Mouse (Mus musculus) granulocyte monocyte progenitor cell, adult 5-6 weeks (primary cell): ENCODE results near the gene Syt14. TPM values are rescaled to one million over a fixed set of nuclear protein-coding genes. Genes with fewer than 3 reads are reported as not detected.

ENCODE experiments used
- ATAC-seq: replicated peaks from 2 replicates; pipeline ENCODE4 v1.8.0; 2016; ENCODE audit warnings: mild to moderate bottlenecking, moderate TSS enrichment, inconsistent platforms; ENCODE audit not compliant: poor library complexity, severe bottlenecking
- total RNA-seq, 2 experiments: library from RNA; stranded (forward) in 1 of 2; stranded (reverse) in 1 of 2; fragments of 200-712, 200-1000 nt in 1 of 2; fragments of >200 nt in 1 of 2; fragmentation: Nextera tagmentation in 1 of 2; gene quantifications; 2 replicates each; pipeline ENCODE4 v1.2.3; 2014 to 2017

Syt14 gene
- total RNA-seq, 2 experiments from 2014 or later = 0.21 TPM; not detected in 1

GRCm38 (mm10) chr1:192880130-192880529 lies 155.4 kb downstream of the Syt14 start:
- ATAC-seq = no peak

GRCm38 (mm10) chr1:192879086-192879580 lies 156.4 kb downstream of the Syt14 start:
- no peak for ATAC-seq

DNA sequence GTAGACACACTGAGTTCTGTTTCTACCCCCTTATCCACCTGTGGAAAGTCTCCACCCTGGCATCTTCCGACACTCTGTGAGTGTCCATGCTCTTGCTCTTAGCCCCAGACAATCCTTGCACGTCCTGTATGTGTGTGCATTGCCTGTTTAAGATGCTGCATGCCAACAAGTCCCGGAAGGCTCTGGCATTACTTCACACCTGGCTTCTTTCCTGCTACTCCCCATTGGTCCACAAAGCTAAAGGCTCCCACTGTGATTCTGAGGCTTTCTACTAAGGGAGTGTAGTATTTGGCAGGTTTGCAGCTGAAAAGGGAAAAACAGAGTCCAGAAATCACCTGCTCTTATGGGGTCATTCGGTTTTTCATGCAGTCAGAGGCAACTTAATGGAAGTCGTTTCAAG lies 162.7 kb downstream of the Syt14 start:
- no peak for ATAC-seq

GRCm38 (mm10) chr1:192869761-192870160 lies 165.8 kb downstream of the Syt14 start:
- ATAC-seq = no peak

DNA sequence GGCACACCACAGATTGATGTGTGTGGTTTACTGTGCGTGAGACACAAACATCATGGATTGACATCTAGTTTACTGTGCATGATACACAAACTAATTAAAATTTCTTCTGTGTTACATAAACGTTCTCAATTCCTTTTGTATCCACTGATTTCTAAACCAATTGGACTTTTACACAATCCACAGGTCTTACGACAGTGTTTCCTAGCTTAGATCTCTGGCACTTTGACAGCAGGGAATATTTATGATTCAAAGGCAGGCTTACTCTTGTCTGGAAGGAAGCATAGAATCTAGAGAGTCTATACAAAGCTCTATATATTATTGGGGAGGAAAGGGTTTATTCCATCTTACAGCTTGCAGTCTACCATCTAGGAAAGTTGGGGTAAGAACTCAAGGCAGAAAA lies 171.1 kb downstream of the Syt14 start:
- no peak for ATAC-seq

DNA sequence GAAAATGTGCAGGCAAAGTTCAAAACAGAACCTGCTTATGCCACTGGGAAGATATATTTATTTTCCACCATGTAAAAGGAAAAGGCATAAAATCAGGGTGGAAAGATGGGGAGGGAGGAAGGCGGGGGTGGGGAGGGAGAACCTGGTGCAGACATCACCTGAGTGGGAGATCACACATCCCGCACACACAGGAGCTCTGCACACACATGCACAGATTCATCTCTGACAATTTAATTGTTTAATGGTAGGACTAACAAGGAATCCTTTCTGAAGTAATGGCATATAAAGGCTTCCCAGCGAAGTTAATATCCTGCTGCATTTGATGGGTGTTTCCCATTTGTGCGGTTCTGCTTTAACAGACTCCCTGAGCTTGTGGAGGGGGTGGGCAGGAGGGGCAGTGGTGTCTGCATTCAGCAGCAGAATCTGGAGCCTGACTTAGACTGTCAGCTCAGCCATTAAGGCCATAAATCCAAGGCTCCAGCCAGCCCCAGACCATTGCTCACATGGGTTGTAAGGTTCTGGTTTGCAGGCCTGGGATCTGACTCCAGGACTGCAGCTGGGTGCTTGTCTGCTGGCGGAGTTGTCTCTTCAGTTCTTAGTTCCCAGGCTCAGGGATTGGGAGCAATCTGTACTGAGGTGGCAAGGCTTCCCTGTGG lies 174.1 kb downstream of the Syt14 start:
- ATAC-seq = no peak

DNA sequence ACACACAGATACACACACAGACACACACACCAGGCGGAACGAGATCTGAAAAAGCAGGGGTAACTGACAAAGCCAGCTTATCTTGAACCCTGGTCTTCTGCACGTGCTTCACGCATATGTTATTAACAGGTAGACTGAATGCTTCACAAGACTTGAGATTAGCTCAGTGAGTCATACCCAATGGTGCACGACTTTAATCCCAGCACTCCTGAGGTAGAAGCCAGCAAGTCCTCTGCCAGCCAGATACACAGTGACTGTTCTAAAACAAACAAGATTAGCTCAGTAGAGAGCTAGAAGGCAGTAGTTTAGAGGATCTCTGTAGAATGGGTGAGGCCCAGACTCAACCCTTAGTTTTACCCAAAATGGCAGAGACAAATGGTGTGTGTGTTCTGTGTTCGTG lies 175.3 kb downstream of the Syt14 start:
- no peak for ATAC-seq

DNA sequence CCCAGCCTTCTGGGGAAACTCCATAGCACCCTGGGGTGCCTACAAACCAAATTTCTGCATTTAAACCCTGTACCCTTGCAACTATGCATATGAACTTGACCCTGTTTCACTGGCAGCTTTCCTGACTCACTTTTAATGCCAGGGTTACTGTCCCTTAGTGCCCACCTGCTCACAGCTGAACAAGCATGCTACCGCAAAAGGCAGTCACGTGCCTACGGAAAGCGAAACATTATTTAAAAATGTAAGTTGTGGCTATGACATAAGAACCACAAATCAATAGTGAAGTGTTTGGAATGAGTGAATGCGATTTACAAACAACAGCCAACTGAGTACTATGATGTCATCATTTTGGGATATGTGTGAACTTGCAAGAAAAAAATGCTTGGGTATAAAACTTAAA lies 178.0 kb downstream of the Syt14 start:
- no peak for ATAC-seq

DNA sequence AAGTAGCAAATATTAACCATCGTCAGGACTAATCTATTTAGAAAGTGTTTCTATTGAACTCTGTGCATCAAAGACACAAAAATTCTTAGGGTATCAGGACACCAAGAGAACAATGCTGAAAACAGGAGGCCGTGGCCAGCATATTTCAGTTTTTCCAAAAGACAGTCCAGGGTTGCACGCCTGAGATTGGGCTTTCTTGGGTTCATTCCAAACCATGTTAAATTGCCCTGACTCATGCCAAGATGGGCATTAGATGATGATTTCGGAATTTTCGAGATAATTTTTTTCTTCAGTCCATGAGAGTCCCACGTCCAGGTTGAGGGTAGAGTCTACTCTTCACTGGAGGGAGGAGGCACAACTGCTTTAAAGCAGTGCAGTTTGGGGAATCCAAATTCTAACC lies 178.6 kb downstream of the Syt14 start:
- no peak for ATAC-seq

DNA sequence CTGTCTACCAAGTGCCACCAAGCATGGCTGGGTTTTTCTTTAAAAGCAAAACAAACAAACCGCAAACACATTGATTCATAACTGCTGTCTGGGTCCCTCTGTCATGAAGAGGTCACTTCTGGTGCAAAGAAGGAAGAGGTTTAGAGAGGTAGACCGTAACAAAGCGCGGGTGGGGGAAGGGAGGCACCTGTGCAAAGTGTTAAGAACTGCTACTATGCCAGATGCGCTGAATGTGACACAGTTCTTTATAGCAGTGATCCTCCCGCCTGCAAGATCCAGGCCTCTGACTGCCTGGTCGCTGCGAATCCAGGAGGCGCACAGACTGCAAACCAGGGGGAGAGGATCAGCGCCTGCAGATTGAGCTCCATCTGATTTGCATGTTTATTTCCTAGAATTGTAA lies 179.2 kb downstream of the Syt14 start:
- no peak for ATAC-seq

GRCm38 (mm10) chr1:192855474-192856230 lies 179.9 kb downstream of the Syt14 start, which contains the start of gene Sertad4:
Gene Sertad4 (minus strand): TSS chr1:192855756.
- peak; percentile 34; the same call in 1 of the 2 replicates for ATAC-seq

DNA sequence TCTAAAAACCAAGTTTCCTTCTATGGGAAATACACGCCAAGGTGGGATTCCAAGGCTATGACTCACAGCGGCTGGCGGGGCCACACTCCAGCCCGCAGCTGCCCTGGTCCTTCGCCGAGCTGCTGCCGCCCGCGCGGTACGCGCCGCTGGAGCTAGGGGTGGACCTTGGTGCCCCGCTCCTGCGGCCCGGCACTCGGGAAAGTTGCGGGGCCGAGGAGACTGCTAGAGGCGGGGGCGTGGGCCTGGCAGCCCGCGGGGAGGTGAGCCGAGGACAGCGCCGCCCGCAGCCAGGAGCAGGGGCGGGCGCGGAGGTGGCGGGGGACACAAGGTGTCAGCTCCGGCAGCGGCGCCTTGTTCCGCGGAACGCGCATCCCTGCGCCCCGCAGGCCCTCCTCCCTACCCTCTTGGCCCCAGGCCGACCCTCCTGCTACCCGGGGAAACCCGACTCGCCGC lies 180.7 kb downstream of the Syt14 start:
- peak; percentile 38; the same call in 1 of the 2 replicates for ATAC-seq

DNA sequence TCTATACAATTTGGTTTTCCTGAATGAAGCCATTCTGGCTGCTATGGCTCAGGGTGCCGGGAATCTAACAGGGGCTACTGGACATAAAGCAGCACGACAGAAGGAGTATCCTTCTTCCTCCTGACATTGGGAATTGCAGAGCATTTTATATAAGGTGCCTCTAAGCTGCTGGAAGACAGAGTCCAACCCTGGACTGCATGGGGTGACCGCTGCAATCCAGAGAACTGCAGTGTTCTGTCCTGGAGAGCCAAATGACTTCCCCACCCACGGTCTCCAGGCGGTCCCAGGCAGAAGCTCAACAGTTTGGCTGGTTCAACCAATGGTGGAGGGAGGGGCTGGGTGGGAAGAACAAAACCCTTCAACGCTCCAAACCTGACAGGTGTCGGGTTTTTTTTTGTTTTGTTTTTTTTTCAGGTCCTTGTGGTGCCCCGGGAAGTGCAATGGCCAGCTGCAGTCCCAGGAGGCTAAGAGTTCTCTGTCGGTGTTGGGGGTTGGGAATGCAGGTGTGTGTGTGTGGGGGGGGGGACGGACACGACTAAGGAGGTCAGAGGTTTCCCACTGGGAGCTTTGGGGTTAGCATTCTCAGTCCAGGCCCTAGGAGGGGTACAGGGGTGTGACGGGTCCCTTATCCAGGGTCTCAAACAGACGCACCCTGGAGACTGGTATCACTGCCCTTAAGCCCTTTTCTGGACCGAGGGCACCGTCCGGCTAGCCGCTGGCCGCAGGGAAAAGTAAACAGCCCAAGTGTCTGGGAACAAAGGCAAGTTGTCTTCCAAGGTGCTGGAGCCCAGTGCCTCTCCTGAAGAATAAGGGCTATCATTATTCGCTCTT lies 181.4 kb downstream of the Syt14 start:
- no peak for ATAC-seq

- no peak for ATAC-seq
These were observed 182.1 kb downstream of the Syt14 start for GRCm38 (mm10) chr1:192853429-192853828.

DNA sequence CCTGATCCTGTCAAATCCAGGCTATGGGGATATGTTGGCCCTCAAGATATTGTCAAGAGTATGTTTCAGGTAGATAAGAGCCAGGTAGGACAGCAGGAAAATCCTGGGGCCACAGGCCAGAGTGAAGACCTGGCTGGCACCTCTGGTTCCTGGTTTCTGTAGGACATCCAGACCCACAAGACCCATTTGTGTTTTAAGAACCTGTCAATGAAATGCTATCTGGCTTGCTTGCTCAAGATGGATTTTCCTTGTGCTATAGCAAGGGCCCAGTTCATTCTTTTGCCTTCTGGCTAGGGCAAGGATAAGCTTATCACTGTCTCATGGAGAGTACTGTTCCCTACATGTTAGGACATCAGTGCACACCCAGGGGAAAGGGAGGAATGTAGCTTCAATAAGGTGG lies 183.5 kb downstream of the Syt14 start:
- no peak for ATAC-seq

GRCm38 (mm10) chr1:192851640-192852039 lies 183.9 kb downstream of the Syt14 start:
- no peak for ATAC-seq

- no peak for ATAC-seq
These were observed 184.4 kb downstream of the Syt14 start for GRCm38 (mm10) chr1:192851126-192851525.

GRCm38 (mm10) chr1:192849616-192850015 lies 186.0 kb downstream of the Syt14 start:
- ATAC-seq = no peak

DNA sequence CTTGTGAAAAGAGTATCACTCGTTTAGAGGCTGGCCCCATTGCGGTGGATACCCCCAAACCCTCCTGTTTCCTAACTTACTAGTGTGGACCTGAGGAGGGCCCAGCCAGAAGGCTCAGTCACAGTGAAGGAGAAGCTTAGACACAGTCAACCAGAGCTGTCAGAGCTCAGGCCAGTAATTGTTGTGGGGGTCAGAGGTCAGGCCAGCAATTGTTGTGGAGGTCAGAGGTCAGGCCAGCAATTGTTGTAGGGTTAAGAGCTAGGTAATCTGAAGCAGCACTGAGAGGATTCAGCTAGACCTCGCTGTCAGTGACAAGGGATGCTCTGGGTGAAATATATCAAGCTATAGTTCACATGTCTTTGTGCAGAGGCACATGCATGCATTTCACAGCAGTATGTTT lies 188.3 kb downstream of the Syt14 start:
- no peak for ATAC-seq
